Comparison of ENCODE assay signal across 9 mouse cellular contexts in the genomic region with DNA sequence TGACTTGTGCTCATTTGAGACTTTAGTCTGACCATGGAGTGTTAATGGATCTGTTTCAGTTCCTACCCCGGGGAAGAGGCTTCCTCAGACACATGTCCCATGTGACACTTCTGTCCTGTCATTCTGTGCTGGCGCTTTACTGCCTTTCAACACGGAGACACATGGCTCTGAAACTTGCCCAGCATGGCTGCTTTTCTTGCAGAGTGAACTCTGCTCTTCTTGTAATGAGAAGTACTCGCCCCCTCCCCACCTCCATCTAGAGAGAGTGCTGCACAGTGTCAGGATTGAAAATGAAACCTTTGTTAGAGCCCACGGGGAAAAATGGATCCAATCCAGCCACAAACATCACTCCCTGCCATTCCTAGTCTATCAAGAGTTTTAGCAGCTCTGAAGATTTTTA.
DNase-seq lines count a peak whose midpoint lies in the region; ATAC-seq and TF ChIP-seq lines count a peak whose summit lies in the region.
"Had no signal": no experiment of that assay in that cellular context is flagged by ENCODE, and none has a peak within 500 bp of the region (broad histone marks: within the 10 kb centered on the region; RNA-seq: fewer than 3 reads in every experiment).

No protein-coding gene starts in this region.

- H3K4me1 ChIP-seq in kidney, postnatal 0 days (replicated peaks; ENCODE audit: insufficient read depth, low read length) = 0 out of 2 replicates have a peak, but pooled peaks cover 10% of the 10 kb centered on the region
- H3K4me1 ChIP-seq in embryonic facial prominence, embryonic 15.5 days = peaks cover 37% of the 10 kb centered on the region
- no peaks in the 10 kb centered on the region for H3K4me1 ChIP-seq in intestine, postnatal 0 days (replicated peaks; ENCODE audit: control insufficient read depth, insufficient read depth, low read length)

- H3K4me2 ChIP-seq in kidney, postnatal 0 days (ENCODE audit: low read length) = no peak overlapping the region
- no peak overlapping the region for H3K4me2 ChIP-seq in embryonic facial prominence, embryonic 15.5 days (replicated peaks)
- peak overlapping the region; percentile 14; the same call in 1 of the 2 replicates for H3K4me2 ChIP-seq in intestine, postnatal 0 days (replicated peaks; ENCODE audit: low read depth)
- H3K4me2 ChIP-seq: forebrain, embryonic 15.5 days had no signal

- no peaks in the 10 kb centered on the region for H3K9me3 ChIP-seq in kidney, postnatal 0 days (replicated peaks; ENCODE audit: low read length)
- no peaks in the 10 kb centered on the region for H3K9me3 ChIP-seq in embryonic facial prominence, embryonic 15.5 days (replicated peaks)
- H3K9me3 ChIP-seq in intestine, postnatal 0 days (ENCODE audit: control insufficient read depth) = no peaks in the 10 kb centered on the region
- H3K9me3 ChIP-seq: forebrain, embryonic 15.5 days had no signal

- ATAC-seq in kidney, postnatal 0 days (replicated peaks; ENCODE audit: low FRiP score, low read depth) = no peak
- ATAC-seq in embryonic facial prominence, embryonic 15.5 days (ENCODE audit: insufficient number of reproducible peaks, low FRiP score, low TSS enrichment, low read depth) = no peak
- no peak for ATAC-seq in intestine, postnatal 0 days
- ATAC-seq: forebrain, embryonic 15.5 days had no signal

- H3K36me3 ChIP-seq in kidney, postnatal 0 days (ENCODE audit: insufficient read depth, low read length) = peaks cover 7% of the 10 kb centered on the region; the same call in 1 of the 2 replicates
- H3K36me3 ChIP-seq in embryonic facial prominence, embryonic 15.5 days = peaks cover 7% of the 10 kb centered on the region
- peaks cover 21% of the 10 kb centered on the region for H3K36me3 ChIP-seq in intestine, postnatal 0 days (ENCODE audit: control insufficient read depth, insufficient read depth)

- WGBS in kidney, postnatal 0 days = 12% methylated on average over 5 of the region's 5 CpGs
- WGBS in embryonic facial prominence, embryonic 15.5 days = 30% methylated on average over 5 of the region's 5 CpGs
- WGBS in intestine, postnatal 0 days = 35% methylated on average over 5 of the region's 5 CpGs

- H3K4me3 ChIP-seq in kidney, postnatal 0 days (replicated peaks; ENCODE audit: low read depth, low read length) = no peak overlapping the region
- no peak overlapping the region for H3K4me3 ChIP-seq in embryonic facial prominence, embryonic 15.5 days (replicated peaks)
- no peak overlapping the region for H3K4me3 ChIP-seq in intestine, postnatal 0 days (ENCODE audit: low read depth, low read length)
- H3K4me3 ChIP-seq: forebrain, embryonic 15.5 days had no signal

- H3K9ac ChIP-seq in kidney, postnatal 0 days (ENCODE audit: low read depth, low read length) = no peak overlapping the region
- H3K9ac ChIP-seq in embryonic facial prominence, embryonic 15.5 days = no peak overlapping the region
- H3K9ac ChIP-seq in intestine, postnatal 0 days (ENCODE audit: low read depth, low read length) = no peak overlapping the region
- H3K9ac ChIP-seq: forebrain, embryonic 15.5 days had no signal

- no peaks in the 10 kb centered on the region for H3K27me3 ChIP-seq in kidney, postnatal 0 days (ENCODE audit: insufficient read depth, low read length)
- no peaks in the 10 kb centered on the region for H3K27me3 ChIP-seq in embryonic facial prominence, embryonic 15.5 days
- H3K27me3 ChIP-seq in intestine, postnatal 0 days (replicated peaks; ENCODE audit: control insufficient read depth, insufficient read depth, low read length) = no peaks in the 10 kb centered on the region
- H3K27me3 ChIP-seq: forebrain, embryonic 15.5 days had no signal

- TF ChIP-seq POLR2A in brain, embryonic 14.5 days (IDR thresholded peaks at IDR 0.05; ENCODE audit: borderline replicate concordance, extremely low read depth, insufficient read depth, insufficient read length, poor library complexity, severe bottlenecking) = no peak

- no peak for TF ChIP-seq CTCF in kidney, postnatal 0 days (IDR thresholded peaks at IDR 0.05; ENCODE audit: low read depth)
- TF ChIP-seq CTCF in brain, embryonic 14.5 days (IDR thresholded peaks at IDR 0.05; ENCODE audit: borderline replicate concordance, extremely low read depth, insufficient read depth, insufficient read length) = no peak
- TF ChIP-seq CTCF in intestine, postnatal 0 days (IDR thresholded peaks at IDR 0.05; ENCODE audit: low read depth) = no peak

- peak overlapping the region; percentile 33; the same call in 1 of the 2 replicates for H3K27ac ChIP-seq in kidney, postnatal 0 days
- peak overlapping the region; percentile 74; the same call in 1 of the 2 replicates for H3K27ac ChIP-seq in embryonic facial prominence, embryonic 15.5 days (replicated peaks)
- no peak overlapping the region for H3K27ac ChIP-seq in intestine, postnatal 0 days (ENCODE audit: low read depth, low read length)
- H3K27ac ChIP-seq: forebrain, embryonic 15.5 days had no signal

- DNase-seq in kidney, postnatal 0 days (ENCODE audit: low spot score) = no peak
- DNase-seq in kidney, postnatal 25 days = no peak
- DNase-seq in brain, embryonic 14.5 days (ENCODE audit: low read depth) = peak; percentile 44
- DNase-seq in adrenal gland, adult 8-10 months = no peak
- DNase-seq in thymus, postnatal 36 days = no peak
- no peak for DNase-seq in frontal cortex, postnatal 25 days (ENCODE audit: low spot score in 2 of 2)
